Mouse (Mus musculus): ENCODE data around the gene Tmem170b.
"Not testable (repeated sequence)": the region's sequence is repeated elsewhere in the genome, so short reads cannot be mapped to it uniquely, and the experiment has no call there.

Tmem170b gene

GRCm38 (mm10) chr13:41671136-41671705, 65.5 kb downstream of the Tmem170b start:
- DNase-seq, result no peak

DNA sequence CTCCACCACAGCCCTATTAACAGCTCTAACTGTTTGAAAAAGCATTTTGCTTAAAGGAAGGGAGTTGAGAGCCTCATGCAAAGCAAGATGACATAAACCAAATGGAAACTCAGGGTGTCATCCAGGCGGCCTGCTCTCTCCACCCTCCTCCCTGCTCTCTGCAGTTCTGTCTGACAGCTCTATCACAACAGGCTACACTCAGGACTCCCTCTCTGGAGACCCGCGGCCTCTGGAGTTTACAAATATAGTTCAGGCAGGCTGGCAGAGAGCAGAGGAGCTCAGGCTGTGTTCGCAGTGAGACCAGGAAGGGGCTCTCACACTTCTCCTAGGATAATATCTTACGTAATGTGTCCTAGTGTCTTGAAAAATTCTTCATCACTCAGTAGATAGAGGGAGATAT, 67.2 kb downstream of the Tmem170b start:
- not testable (repeated sequence) for DNase-seq

- no peak for DNase-seq
Observed at GRCm38 (mm10) chr13:41673541-41673940, 67.8 kb downstream of the Tmem170b start.

DNA sequence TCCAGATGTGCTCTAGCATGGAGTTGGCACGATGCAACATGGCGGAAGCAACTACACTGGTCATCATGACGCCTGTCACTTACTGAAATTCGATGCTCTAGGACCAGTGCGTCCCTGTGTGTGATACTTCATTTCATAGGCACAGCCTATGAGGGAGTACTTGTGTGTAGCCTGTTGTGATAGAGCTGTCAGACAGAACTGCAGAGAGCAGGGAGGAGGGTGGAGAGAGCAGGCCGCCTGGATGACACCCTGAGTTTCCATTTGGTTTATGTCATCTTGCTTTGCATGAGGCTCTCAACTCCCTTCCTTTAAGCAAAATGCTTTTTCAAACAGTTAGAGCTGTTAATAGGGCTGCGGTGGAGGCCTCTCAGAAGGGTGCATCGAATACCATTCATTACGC, 68.9 kb downstream of the Tmem170b start:
- DNase-seq, result not testable (repeated sequence)

DNA sequence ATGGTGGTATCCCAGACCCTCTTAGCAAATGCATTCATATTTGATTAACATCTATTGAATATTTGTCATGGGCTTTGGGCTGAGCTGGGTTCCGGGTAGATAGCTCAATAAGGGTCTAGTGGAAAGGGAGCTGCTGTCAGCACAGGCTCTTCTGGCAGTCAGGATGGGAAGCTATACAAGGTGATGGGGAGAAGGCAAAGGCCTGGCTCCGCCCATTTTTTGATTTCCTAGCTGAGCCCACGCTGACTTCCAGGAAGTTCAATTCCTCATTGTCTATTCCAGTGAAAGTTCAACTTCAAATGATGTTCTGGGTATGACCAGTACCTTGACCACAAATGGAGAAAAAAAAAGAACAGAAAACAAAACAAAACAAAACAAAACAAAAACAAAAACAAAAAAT, 69.8 kb downstream of the Tmem170b start:
- DNase-seq, result no peak

DNA sequence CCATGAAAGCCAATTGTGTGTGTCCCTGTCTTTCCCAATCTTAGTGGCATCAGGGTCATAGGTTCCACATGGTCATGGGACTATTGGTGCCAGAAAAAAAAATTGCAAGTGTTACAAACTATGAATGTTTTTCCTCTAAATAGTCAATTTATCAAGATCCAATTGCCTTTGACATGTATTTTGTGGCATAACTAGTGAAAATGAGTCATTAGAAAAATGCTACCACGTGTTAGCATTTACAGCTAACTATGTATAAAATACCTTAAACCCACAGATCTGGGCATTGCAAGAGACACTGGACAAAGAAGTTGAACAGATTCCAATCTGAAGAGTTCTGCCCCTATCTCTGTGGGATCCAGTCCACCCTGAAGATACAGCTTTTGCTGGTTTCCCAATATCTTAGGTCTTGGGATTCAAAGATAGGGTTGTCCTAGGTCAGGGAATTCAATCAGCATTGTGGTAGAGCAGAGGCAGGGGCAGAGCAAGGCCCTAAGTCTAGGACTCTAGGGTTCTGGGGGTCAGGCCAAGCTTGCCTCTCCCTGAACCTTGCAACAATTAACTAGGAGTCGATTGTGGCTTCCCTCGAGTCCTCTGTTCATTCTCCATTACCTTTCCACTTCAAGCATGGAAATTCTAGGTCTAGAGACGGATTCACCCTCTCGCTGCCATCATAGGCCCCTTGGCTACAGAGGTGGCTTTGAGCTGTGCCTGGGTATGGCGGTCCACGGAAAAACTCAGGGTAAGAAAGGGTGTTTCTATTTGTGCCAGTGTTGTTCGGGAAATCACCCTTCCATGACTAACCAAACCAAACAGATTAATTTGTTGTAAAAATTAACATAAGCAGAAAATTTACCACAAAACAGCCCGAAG, 70.5 kb downstream of the Tmem170b start:
- DNase-seq, result no peak

GRCm38 (mm10) chr13:41676836-41677186, 71.1 kb downstream of the Tmem170b start:
- DNase-seq, result no peak

GRCm38 (mm10) chr13:41680854-41681549, 75.3 kb downstream of the Tmem170b start:
- no peak for DNase-seq

- DNase-seq, result no peak
Observed at GRCm38 (mm10) chr13:41682341-41683119, 76.8 kb downstream of the Tmem170b start.

- DNase-seq, result no peak
Observed at GRCm38 (mm10) chr13:41683356-41684012, 77.8 kb downstream of the Tmem170b start.

- no peak for DNase-seq
Observed at GRCm38 (mm10) chr13:41685499-41685898, 79.8 kb downstream of the Tmem170b start.

- no peak for DNase-seq
Observed at GRCm38 (mm10) chr13:41689055-41689454, 83.3 kb downstream of the Tmem170b start.

DNA sequence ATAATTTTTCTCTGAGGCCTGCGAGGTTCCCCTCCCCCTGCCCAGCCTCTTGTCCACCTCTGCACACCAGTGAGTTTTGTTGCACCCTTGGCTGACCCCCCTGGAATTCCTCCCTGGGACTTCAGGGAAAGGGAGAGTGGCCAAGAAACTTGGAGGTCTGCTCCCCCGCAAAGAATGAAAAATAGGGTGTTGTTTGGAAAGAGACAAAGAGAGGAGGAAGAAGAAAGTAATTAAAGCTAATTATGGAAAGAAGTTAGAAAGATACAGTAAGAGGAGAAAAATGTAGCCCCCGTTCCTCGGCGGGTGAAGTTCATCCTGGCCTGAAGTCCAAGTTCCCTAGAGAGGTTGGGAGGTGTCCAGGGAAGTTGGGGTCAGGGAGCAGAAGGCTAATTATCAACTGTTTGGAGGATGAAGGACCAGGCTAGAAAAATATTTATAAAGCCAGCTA, 83.9 kb downstream of the Tmem170b start:
- no peak for DNase-seq

Data from thymus, adult 18-20 months (tissue).